Mouse (Mus musculus) heart, adult 2 months (tissue): ENCODE data around the gene Luzp1.

Source experiments
- CTCF ChIP-seq: fragments of 200-600 bp; IDR thresholded peaks from 2 replicates; pipeline ENCODE4 v1.8.1; 2022; ENCODE audit warnings: antibody characterized with exemption, mild to moderate bottlenecking, moderate library complexity
- POLR2A ChIP-seq: fragments of 200-500 bp; IDR thresholded peaks from 2 replicates; pipeline ENCODE4 v1.6.1; 2011; ENCODE audit warnings: mild to moderate bottlenecking, low read depth, low read length, control low read depth; ENCODE audit not compliant: insufficient read depth

DNA sequence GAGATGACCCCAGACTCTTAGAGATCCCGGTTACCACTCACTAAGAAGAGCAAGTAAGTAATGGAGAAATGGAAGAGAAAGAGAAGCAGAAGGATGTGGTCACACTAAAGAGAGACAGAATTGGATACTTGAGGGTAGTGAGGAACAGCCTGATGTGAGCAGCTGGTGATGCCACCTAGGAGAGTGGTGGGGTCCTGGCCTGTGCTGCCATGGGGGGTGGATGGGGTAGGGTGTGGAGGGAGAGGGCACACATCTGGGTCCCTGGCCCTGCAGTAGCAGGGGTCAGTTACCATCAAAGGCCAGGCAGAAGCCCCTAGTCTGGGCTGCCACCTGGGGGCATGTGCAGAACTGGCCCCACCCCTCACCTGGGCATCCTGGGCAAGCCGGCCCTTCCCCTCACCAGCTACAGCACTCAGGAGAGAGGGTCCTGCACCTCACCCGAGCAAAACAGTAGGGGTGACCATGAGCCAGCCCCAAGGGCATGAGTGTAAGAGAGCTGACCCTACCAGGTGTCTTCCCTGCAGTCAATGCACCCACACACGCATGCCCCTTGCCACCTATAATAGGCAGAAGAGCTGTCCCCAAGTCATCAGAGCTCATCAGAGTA, 117.8 kb downstream of the Luzp1 start:
- TF ChIP-seq CTCF (no peak), POLR2A (no peak)
